Mouse (Mus musculus) C2C12 (cell line): ENCODE results near the gene Fam114a2.

Experiments used
- CEBPB ChIP-seq: IDR thresholded peaks from one replicate; pipeline ENCODE4 v1.6.1; 2011; ENCODE audit warnings: low read depth, mild to moderate bottlenecking, control low read depth, moderate library complexity
- CTCF ChIP-seq: IDR thresholded peaks from one replicate; pipeline ENCODE4 v1.5.1; 2011; ENCODE audit not compliant: control insufficient read depth, insufficient read depth, insufficient read length
- FOSL1 ChIP-seq: IDR thresholded peaks from one replicate; pipeline ENCODE4 v1.8.0; 2011; ENCODE audit warnings: mild to moderate bottlenecking, low read length; ENCODE audit not compliant: poor library complexity, insufficient read depth, severe bottlenecking
- MAX ChIP-seq: IDR thresholded peaks from one replicate; pipeline ENCODE4 v1.6.1; 2011; ENCODE audit warnings: mild to moderate bottlenecking, control low read depth
- MYOD1 ChIP-seq: IDR thresholded peaks from one replicate; pipeline ENCODE4 v1.6.1; 2011; ENCODE audit warnings: low read depth; ENCODE audit not compliant: control insufficient read depth, insufficient read length
- MYOG ChIP-seq: IDR thresholded peaks from one replicate; pipeline ENCODE4 v1.6.1; 2011; ENCODE audit not compliant: control insufficient read depth, insufficient read length; ENCODE audit errors: extremely low read depth
- USF1 ChIP-seq: IDR thresholded peaks from one replicate; pipeline ENCODE4 v1.6.1; 2011; ENCODE audit warnings: low read depth, mild to moderate bottlenecking, control low read depth, moderate library complexity

DNA sequence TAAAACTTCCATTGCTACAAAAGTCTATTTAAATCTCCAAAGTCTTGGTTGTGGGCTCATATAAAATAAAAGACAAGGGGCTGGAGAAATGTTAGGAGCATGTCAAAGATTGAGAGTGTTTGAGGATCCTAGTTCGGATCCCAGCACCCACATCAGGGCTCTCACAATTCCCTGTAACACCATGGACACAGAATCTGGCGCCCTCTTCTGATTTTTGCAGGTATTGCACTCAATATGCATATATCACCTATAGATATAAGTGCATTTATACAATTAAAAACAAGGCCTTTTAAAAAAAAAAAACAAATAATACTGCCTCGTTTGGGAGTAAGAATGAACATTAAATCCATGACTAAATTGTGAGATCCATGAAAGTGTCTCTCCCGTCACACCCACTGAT lies 49.7 kb downstream of the Fam114a2 start:
- TF ChIP-seq CTCF (no peak), USF1 (no peak), MAX (no peak), CEBPB (no peak), MYOG (no peak), MYOD1 (no peak), FOSL1 (no peak)
